Mouse (Mus musculus): Measurements from ENCODE around the gene Cntn1.

GRCm38 (mm10) chr15:92046042-92046441 is 4.9 kb upstream of the Cntn1 start:
- TF ChIP-seq CTCF (IDR thresholded peaks at IDR 0.05; ENCODE audit: low read depth, low read length) (no peak), GATA1 (IDR thresholded peaks at IDR 0.05; ENCODE audit: borderline replicate concordance, low read length) (no peak), TAL1 (conservative IDR thresholded peaks at IDR 0.05; ENCODE audit: low read depth, low read length) (no peak), POLR2AphosphoS5 (IDR thresholded peaks at IDR 0.05; ENCODE audit: insufficient replicate concordance, low read depth, low read length) (no peak), GATA2 (IDR thresholded peaks at IDR 0.05; ENCODE audit: borderline replicate concordance, low read depth, low read length) (no peak)

Data from G1E (cell line).